Mouse (Mus musculus) embryonic facial prominence, embryonic 15.5 days (tissue): Measurements from ENCODE around the gene Rnf157. TPM values are rescaled to one million over a fixed set of nuclear protein-coding genes. Genes with fewer than 3 reads are reported as not detected.
"Not testable (repeated sequence)": the region's sequence is repeated elsewhere in the genome, so short reads cannot be mapped to it uniquely, and the experiment has no call there.

Experiments
- ATAC-seq: fragments of 200-750 bp; cut with Nextera tagmentation; 2 replicates; pipeline ENCODE4 v1.8.0; 2017; ENCODE audit warnings: low read depth, moderate TSS enrichment; ENCODE audit not compliant: insufficient number of reproducible peaks, low FRiP score, low TSS enrichment
- H3K27ac ChIP-seq: fragments of 300-500 bp; sonication (generic); replicated peaks from 2 replicates; pipeline ENCODE4 v1.5.1; 2015; ENCODE audit warnings: mild to moderate bottlenecking, inconsistent platforms
- H3K27me3 ChIP-seq: fragments of 300-500 bp; sonication (generic); 2 replicates; pipeline ENCODE4 v1.6.1; 2015; ENCODE audit warnings: inconsistent platforms
- H3K36me3 ChIP-seq: fragments of 300-500 bp; sonication (generic); 2 replicates; pipeline ENCODE4 v1.6.1; 2015; ENCODE audit warnings: mild to moderate bottlenecking, inconsistent platforms
- H3K4me1 ChIP-seq: fragments of 300-500 bp; sonication (generic); 2 replicates; pipeline ENCODE4 v1.6.1; 2015; ENCODE audit warnings: inconsistent platforms
- H3K4me2 ChIP-seq: fragments of 300-500 bp; sonication (generic); replicated peaks from 2 replicates; pipeline ENCODE4 v1.6.1; 2015; ENCODE audit warnings: mild to moderate bottlenecking, inconsistent platforms
- H3K4me3 ChIP-seq: fragments of 300-500 bp; sonication (generic); replicated peaks from 2 replicates; pipeline ENCODE4 v1.5.1; 2015; ENCODE audit warnings: mild to moderate bottlenecking, inconsistent platforms
- H3K9ac ChIP-seq: fragments of 300-500 bp; sonication (generic); 2 replicates; pipeline ENCODE4 v1.6.1; 2015; ENCODE audit warnings: inconsistent platforms
- H3K9me3 ChIP-seq: fragments of 300-500 bp; sonication (generic); replicated peaks from 2 replicates; pipeline ENCODE4 v1.6.1; 2016; ENCODE audit warnings: inconsistent platforms
- WGBS: fragments of 180-500 bp; shearing (Covaris S2); methylation state at CpG from one replicate; pipeline ENCODE4 v1.1.7; 2015; 5-methylcytosine and 5-hydroxymethylcytosine counted together
- polyA plus RNA-seq: library from polyadenylated mRNA; unstranded; fragments of >200 nt; fragmentation: Nextera tagmentation; extraction: Ambion mirVana; gene quantifications from 2 replicates; pipeline ENCODE4 v1.2.1, GENCODE M21; 2015

The Rnf157 gene
- polyA plus RNA-seq, 1 experiment from 2014 or later = 17.0 TPM

DNA sequence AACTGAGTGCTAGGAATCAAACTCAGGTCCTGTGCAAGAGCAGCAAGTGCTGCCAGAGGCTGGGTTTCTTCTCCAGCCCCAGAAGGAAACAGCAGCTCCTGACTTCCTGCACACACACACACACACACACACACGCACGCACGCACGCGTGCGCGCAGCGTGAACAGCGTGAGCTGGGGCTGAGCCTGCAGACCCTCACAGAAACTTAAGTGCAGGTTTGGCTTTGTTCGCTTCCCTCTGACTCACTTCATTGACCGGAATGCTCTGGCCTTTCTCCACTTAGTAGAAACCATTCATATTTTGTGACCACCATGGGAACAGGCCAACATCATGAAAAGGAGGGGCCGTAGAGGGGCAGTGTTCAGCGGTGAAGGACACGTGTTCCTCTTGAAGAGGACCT, 43.8 kb downstream of the Rnf157 start:
- no peak overlapping the region for H3K4me2 ChIP-seq
- H3K9me3 ChIP-seq = no peaks in the 10 kb centered on the region
- H3K4me1 ChIP-seq = peaks cover 3% of the 10 kb centered on the region; the same call in 1 of the 2 replicates
- H3K9ac ChIP-seq = no peak overlapping the region
- 88% methylated on average over 14 of the region's 14 CpGs for WGBS
- no peak overlapping the region for H3K27ac ChIP-seq
- H3K4me3 ChIP-seq = no peak overlapping the region
- no peak for ATAC-seq
- no peaks in the 10 kb centered on the region for H3K36me3 ChIP-seq
- H3K27me3 ChIP-seq = no peaks in the 10 kb centered on the region

DNA sequence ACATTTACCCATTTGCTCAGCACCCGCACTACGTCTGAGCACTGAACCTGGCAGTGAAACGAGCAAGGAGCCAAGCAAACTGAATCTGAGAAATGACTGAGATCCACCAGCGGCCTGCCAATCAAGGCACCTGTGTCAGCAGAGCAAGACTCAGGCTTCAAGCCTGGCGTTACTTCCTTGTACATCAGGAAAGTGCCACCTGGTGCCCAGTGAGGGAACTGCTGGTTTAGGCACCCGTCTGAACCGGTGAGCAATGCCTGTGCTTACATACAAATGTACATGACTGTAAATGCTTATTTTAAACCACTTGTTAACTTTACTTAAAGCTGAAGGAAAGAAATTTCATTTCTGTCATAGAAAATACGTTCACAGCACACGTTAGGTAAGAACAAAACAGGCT, 44.7 kb downstream of the Rnf157 start:
- Histone ChIP-seq H3K27ac (no peak overlapping the region), H3K9me3 (no peaks in the 10 kb centered on the region), H3K4me2 (no peak overlapping the region), H3K27me3 (no peaks in the 10 kb centered on the region), H3K4me1 (peaks cover 3% of the 10 kb centered on the region; the same call in 1 of the 2 replicates), H3K4me3 (no peak overlapping the region), H3K36me3 (no peaks in the 10 kb centered on the region), H3K9ac (no peak overlapping the region)
- WGBS = 21% methylated on average over 9 of the region's 9 CpGs
- ATAC-seq = no peak

DNA sequence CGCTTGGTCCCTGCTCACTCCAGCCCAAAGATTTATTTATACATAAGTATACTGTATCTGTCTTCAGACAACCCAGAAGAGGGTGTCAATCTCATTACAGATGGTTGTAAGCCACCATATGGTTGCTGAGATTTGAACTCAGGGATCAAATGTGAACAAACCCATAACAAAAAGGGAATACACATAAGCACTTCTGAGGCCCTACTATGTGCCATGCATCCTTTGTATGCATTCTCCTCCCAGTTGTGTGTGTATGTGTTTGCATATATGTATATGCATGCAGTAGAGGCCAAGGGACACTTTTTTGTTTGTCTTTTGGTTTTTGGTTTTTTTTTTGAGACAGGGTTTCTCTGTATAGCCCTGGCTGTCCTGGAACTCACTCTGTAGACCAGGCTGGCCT, 46.2 kb downstream of the Rnf157 start:
- H3K27ac ChIP-seq = no peak overlapping the region
- H3K4me3 ChIP-seq = no peak overlapping the region
- no peaks in the 10 kb centered on the region for H3K27me3 ChIP-seq
- no peak overlapping the region for H3K4me2 ChIP-seq
- H3K4me1 ChIP-seq = peaks cover 3% of the 10 kb centered on the region; the same call in 1 of the 2 replicates
- no peaks in the 10 kb centered on the region for H3K9me3 ChIP-seq
- no peak overlapping the region for H3K9ac ChIP-seq
- H3K36me3 ChIP-seq = no peaks in the 10 kb centered on the region
- 90% methylated on average over 1 of the region's 1 CpGs for WGBS
- no peak for ATAC-seq

DNA sequence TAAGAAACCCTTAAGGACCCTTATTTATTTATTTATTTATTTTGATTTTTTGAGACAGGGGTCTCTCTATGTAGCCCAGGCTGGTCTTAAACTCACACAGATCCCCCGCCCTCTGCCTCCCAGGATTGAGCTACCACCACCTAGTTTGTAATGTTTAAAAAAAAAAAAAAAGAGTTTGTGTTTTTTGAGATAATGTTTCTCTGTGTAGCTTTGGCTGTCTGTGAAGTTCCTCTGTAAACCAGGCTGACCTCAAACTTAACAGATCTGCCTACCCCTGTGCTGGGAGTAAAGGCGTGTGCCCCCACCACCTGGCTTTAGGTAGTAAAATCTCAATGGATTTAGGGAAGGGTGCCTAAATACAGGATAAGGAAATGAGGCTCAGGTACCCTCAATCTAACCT, 46.7 kb downstream of the Rnf157 start:
- Histone ChIP-seq H3K27me3 (no peaks in the 10 kb centered on the region), H3K4me2 (no peak overlapping the region), H3K4me1 (no peaks in the 10 kb centered on the region), H3K9me3 (no peaks in the 10 kb centered on the region), H3K27ac (no peak overlapping the region), H3K36me3 (no peaks in the 10 kb centered on the region), H3K4me3 (no peak overlapping the region), H3K9ac (no peak overlapping the region)
- 79% methylated on average over 2 of the region's 2 CpGs for WGBS
- no peak for ATAC-seq

DNA sequence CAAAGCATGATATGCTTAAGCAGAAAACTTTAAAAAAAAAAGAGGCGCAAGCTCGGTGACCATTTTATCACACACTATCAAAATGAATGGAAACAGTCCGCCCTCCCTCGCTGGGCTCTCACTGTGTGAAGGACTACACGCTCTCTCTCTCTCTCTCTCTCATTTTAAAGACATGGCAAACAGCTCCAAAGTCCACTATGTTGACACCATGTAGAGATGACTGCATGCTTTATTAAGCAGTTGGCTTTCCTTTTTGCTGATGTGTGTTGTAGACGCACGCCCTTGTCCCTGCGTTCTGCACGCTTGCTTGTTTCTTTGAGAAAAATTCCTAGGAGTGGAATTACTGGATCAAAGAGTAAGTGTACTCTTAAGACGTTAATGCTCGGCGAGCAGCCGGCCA, 47.4 kb downstream of the Rnf157 start:
- no peaks in the 10 kb centered on the region for H3K9me3 ChIP-seq
- H3K27ac ChIP-seq = no peak overlapping the region
- no peaks in the 10 kb centered on the region for H3K4me1 ChIP-seq
- no peak for ATAC-seq
- no peak overlapping the region for H3K4me3 ChIP-seq
- 46% methylated on average over 13 of the region's 13 CpGs for WGBS
- H3K27me3 ChIP-seq = no peaks in the 10 kb centered on the region
- H3K36me3 ChIP-seq = no peaks in the 10 kb centered on the region
- H3K4me2 ChIP-seq = no peak overlapping the region
- H3K9ac ChIP-seq = no peak overlapping the region

DNA sequence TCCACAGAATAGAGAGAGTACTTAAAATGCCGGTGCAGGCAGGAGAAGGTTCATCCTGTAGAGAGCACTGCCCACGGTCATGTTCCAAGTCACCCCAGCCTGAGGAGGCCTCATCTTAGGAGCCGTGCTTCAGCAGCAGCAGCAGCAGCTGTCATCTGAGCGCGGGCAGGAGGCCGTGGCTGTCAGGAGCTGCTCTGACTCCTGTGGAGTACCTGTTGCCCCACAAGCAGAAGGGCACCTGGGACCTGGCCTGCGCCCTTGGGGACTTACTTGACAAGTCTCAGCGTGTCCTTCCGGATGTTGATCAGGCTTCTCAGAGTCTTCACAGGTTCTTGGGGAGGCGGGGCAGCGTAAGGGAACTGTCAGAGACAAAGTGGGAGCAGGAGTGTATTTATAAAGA, 50.8 kb downstream of the Rnf157 start:
- H3K36me3 ChIP-seq = peaks cover 13% of the 10 kb centered on the region; the same call in 1 of the 2 replicates
- 48% methylated on average over 11 of the region's 11 CpGs for WGBS
- H3K9me3 ChIP-seq = no peaks in the 10 kb centered on the region
- no peaks in the 10 kb centered on the region for H3K27me3 ChIP-seq
- H3K4me1 ChIP-seq = no peaks in the 10 kb centered on the region
- no peak overlapping the region for H3K9ac ChIP-seq
- H3K4me2 ChIP-seq = no peak overlapping the region
- H3K27ac ChIP-seq = no peak overlapping the region
- peak; percentile 32; the same call in 1 of the 2 replicates for ATAC-seq
- H3K4me3 ChIP-seq = no peak overlapping the region

DNA sequence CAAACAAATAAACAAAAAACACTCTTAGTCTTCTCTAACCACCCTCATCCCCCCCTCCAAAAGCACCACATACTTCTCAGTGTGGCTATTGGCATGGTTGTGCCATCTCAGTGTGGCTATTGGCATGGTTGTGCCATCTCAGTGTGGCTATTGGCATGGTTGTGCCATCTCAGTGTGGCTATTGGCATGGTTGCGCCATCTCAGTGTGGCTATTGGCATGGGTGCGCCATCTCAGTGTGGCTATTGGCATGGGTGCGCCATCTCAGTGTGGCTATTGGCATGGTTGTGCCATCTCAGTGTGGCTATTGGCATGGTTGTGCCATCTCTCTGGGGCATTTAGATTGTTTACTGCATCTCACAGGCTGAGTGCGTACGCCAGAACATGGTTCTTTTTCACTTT, 51.9 kb downstream of the Rnf157 start:
- not testable (repeated sequence) for ATAC-seq, H3K9me3 ChIP-seq, H3K4me1 ChIP-seq, H3K27ac ChIP-seq, H3K4me3 ChIP-seq, H3K27me3 ChIP-seq, H3K4me2 ChIP-seq, H3K9ac ChIP-seq
- peaks cover 14% of the 10 kb centered on the region for H3K36me3 ChIP-seq
- 95% methylated on average over 5 of the region's 5 CpGs for WGBS

DNA sequence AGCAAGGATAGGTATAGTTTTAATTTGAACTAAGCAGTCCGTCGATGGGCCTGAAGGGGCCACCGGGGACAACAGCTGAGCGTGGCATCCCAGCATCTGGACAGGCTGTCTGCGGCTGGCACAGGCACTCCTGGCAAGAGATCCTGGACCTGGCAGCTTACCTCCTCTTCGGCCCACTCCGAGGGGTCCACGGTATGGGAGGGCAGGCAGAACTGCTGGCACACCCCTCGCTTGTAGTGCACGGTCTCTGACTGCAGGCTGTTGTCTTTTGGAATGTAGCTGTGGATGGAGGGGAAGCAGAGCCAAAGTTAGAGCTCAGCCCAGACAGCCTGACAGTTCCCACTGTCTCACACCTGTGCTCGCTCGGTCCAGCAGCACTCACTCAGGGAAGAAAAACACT, 53.2 kb downstream of the Rnf157 start:
- WGBS = 77% methylated on average over 12 of the region's 12 CpGs
- Histone ChIP-seq H3K27ac (peak overlapping the region; percentile 48; the same call in 1 of the 2 replicates), H3K27me3 (no peaks in the 10 kb centered on the region), H3K9ac (no peak overlapping the region), H3K36me3 (peaks cover 22% of the 10 kb centered on the region), H3K4me3 (no peak overlapping the region), H3K9me3 (no peaks in the 10 kb centered on the region), H3K4me1 (no peaks in the 10 kb centered on the region), H3K4me2 (no peak overlapping the region)
- peak; percentile 60 for ATAC-seq

DNA sequence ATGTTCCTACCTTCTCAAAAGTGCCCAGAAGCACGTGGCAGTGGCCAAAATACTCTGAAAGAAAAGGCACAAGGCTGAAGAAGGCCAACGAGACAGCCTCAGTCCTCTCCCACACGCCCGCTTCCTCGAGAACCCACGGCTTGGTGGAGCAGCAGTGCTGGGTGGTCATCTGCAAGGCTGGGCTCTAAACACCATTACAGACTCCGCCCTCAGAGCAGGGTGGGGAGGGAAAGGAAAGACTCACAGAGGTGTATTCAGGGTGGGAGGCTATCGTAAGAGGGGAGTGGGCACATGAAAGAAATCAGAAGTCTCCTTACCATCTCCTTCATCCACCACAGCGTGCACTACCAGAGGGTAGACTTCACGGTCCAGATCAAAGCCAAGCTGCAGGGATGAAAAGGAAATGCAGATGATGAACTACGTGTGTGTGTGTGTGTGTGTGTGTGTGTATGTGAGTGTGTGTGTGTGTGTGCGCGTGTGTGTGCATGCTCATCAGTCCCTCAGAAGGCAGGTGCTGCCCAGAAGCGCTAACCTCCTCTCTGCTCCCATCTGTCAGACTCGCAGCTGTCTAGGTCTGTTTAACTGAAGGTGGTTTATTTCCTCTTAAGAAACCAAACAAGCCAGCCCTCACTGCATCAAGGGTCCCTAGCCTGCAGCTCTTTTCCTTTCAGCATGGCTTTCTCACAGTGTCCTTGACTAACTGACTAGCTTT, 53.8 kb downstream of the Rnf157 start:
- Histone ChIP-seq H3K4me3 (no peak overlapping the region), H3K9me3 (no peaks in the 10 kb centered on the region), H3K36me3 (peaks cover 23% of the 10 kb centered on the region), H3K4me1 (no peaks in the 10 kb centered on the region), H3K9ac (no peak overlapping the region), H3K27ac (peak overlapping the region; percentile 48; the same call in 1 of the 2 replicates), H3K27me3 (no peaks in the 10 kb centered on the region), H3K4me2 (no peak overlapping the region)
- WGBS = 69% methylated on average over 15 of the region's 15 CpGs
- peak; percentile 31; the same call in 1 of the 2 replicates for ATAC-seq

DNA sequence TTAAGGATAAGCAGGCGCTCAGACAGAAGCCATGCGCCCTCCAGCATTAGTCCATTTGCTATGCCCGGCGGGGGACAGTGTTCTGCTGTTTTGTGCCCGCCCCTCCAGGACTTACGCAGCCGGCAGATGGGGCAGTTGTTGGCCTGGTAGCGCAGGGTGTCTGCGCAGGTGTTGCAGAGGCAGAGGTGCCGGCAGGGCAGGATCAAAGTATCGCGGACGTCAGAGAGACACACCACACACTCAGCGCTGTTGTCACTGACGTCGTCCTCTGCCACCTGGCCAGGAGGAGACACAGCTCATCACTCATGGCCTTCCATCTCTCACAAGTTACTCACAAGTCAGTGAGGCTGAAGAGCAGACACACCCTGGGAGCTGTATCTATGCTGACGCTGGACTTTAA, 58.3 kb downstream of the Rnf157 start:
- no peak for ATAC-seq
- Histone ChIP-seq H3K9ac (no peak overlapping the region), H3K27me3 (no peaks in the 10 kb centered on the region), H3K36me3 (peaks cover 23% of the 10 kb centered on the region), H3K4me2 (no peak overlapping the region), H3K27ac (no peak overlapping the region), H3K9me3 (no peaks in the 10 kb centered on the region), H3K4me1 (no peaks in the 10 kb centered on the region), H3K4me3 (no peak overlapping the region)
- WGBS = 36% methylated on average over 17 of the region's 17 CpGs

DNA sequence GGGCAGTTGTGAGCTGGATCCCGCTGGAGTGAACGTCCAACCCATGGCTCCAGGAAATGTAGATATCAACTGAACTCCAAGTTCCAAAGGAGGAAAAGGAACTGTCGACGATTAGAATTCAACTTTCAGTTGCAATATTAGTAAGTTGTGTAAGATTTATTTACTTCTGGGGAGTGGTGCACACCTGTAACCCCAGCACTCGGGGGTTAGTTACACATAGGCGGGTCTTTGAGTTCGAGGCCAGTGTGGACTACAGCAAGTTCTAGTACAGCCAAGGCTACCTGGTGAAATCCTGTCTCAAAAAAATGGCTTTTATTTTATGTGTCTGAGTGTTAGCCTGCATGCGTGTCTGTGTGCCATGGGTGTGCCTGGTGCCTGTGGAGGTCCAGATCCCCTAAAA, 59.3 kb downstream of the Rnf157 start:
- Histone ChIP-seq H3K4me1 (no peaks in the 10 kb centered on the region), H3K9me3 (no peaks in the 10 kb centered on the region), H3K27me3 (no peaks in the 10 kb centered on the region), H3K36me3 (peaks cover 22% of the 10 kb centered on the region), H3K4me3 (no peak overlapping the region), H3K27ac (no peak overlapping the region), H3K9ac (no peak overlapping the region), H3K4me2 (no peak overlapping the region)
- ATAC-seq = no peak
- 84% methylated on average over 8 of the region's 8 CpGs for WGBS

DNA sequence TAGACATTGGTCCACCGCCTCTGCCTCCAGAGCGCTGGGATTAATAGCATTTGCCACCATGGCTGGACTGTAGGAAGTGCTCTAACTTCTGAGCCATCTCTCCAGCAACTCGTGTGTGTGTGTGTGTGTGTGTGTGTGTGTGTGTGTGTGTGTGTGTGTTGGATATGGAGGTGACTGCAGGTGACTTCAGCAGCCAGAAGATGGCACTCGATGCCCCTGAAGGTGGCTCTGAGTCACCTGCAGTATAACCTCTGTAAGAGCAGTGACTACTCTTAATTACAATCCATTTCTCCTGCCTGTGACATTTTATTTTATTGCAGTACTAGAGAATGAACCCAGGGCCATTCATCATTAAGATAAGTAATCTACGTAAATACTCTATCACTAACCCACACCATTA, 61.5 kb downstream of the Rnf157 start:
- ATAC-seq = no peak
- H3K27me3 ChIP-seq = no peaks in the 10 kb centered on the region
- H3K9me3 ChIP-seq = no peaks in the 10 kb centered on the region
- H3K27ac ChIP-seq = no peak overlapping the region
- no peak overlapping the region for H3K4me3 ChIP-seq
- no peaks in the 10 kb centered on the region for H3K4me1 ChIP-seq
- H3K9ac ChIP-seq = no peak overlapping the region
- no peak overlapping the region for H3K4me2 ChIP-seq
- 90% methylated on average over 5 of the region's 5 CpGs for WGBS
- H3K36me3 ChIP-seq = peaks cover 19% of the 10 kb centered on the region
